Mouse (Mus musculus) lung, embryonic 16.5 days (tissue): ENCODE data around the gene Caprin2. TPM values are rescaled to one million over a fixed set of nuclear protein-coding genes. Genes with fewer than 3 reads are reported as not detected.
"Not testable (repeated sequence)": the region's sequence is repeated elsewhere in the genome, so short reads cannot be mapped to it uniquely, and the experiment has no call there.

Experiments used
- ATAC-seq: fragments of 200-750 bp; cut with Nextera tagmentation; 2 replicates; pipeline ENCODE4 v1.8.0; 2017; ENCODE audit warnings: low read depth, mild to moderate bottlenecking, moderate library complexity
- H3K27ac ChIP-seq: fragments of 300-500 bp; sonication (generic); 2 replicates; pipeline ENCODE4 v1.5.1; 2014; ENCODE audit warnings: mild to moderate bottlenecking, control low read depth, low read length
- H3K27me3 ChIP-seq: fragments of 300-500 bp; sonication (generic); 2 replicates; pipeline ENCODE4 v1.6.1; 2014; ENCODE audit warnings: low read depth, low read length, mixed read lengths; ENCODE audit not compliant: control insufficient read depth, insufficient read depth
- H3K36me3 ChIP-seq: fragments of 300-500 bp; sonication (generic); 2 replicates; pipeline ENCODE4 v1.6.1; 2014; ENCODE audit warnings: low read length; ENCODE audit not compliant: control insufficient read depth, insufficient read depth
- H3K4me1 ChIP-seq: fragments of 300-500 bp; sonication (generic); replicated peaks from 2 replicates; pipeline ENCODE4 v1.6.1; 2014; ENCODE audit warnings: low read length, mixed read lengths; ENCODE audit not compliant: control insufficient read depth, insufficient read depth
- H3K4me2 ChIP-seq: fragments of 300-500 bp; sonication (generic); 2 replicates; pipeline ENCODE4 v1.6.1; 2014; ENCODE audit warnings: low read depth, low read length, control low read depth
- H3K4me3 ChIP-seq: fragments of 300-500 bp; sonication (generic); 2 replicates; pipeline ENCODE4 v1.5.1; 2014; ENCODE audit warnings: mild to moderate bottlenecking, low read length, control low read depth
- H3K9ac ChIP-seq: fragments of 300-500 bp; sonication (generic); 2 replicates; pipeline ENCODE4 v1.6.1; 2014; ENCODE audit warnings: low read length, control low read depth
- H3K9me3 ChIP-seq: fragments of 300-500 bp; sonication (generic); 2 replicates; pipeline ENCODE4 v1.6.1; 2016; ENCODE audit warnings: low read length; ENCODE audit not compliant: control insufficient read depth
- WGBS: fragments of 180-500 bp; shearing (Covaris S2); extraction: QIAGEN DNeasy Blood & Tissue Kit; methylation state at CpG from one replicate; pipeline ENCODE4 v1.1.7; 2014; 5-methylcytosine and 5-hydroxymethylcytosine counted together
- polyA plus RNA-seq: library from polyadenylated mRNA; unstranded; fragments of >200 nt; fragmentation: Nextera tagmentation; extraction: Ambion mirVana; gene quantifications from 2 replicates; pipeline ENCODE4 v1.2.1, GENCODE M21; 2015

Gene Caprin2
- polyA plus RNA-seq, 1 experiment from 2014 or later = 14.9 TPM

DNA sequence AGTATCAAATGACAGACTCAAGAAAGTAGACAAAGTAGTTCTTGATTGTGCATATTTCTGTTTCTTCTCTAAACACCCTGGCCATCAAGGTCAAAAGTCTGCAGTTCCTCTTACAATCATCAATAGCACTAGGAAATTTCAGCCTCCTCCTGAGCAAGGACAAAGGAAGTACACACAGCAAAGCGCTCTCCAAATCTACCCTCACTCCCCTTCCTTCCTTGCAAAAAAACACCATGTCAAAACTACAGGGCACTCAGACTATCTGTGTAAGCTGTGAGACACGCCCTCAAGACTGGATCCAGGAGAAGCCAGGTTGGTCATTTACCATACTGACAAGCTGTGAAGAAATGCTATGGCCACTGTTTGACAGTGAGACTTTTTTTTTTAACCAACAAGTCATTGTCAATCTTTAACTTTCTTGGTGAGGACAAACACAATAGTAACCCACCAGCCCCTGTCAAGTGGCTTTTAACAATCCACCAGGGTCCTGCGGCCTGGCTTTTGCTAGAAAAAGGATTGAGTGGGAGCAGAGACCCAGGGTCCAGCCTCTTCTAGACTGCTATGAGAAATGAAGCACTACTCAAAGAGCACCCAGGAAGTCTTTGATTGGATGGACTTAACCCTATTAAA lies 39.0 kb upstream of the Caprin2 start:
- H3K27ac ChIP-seq = 0 out of 2 replicates have a peak overlapping the region, but pooled peaks have one; percentile 13
- H3K4me2 ChIP-seq = no peak overlapping the region
- no peak for ATAC-seq

DNA sequence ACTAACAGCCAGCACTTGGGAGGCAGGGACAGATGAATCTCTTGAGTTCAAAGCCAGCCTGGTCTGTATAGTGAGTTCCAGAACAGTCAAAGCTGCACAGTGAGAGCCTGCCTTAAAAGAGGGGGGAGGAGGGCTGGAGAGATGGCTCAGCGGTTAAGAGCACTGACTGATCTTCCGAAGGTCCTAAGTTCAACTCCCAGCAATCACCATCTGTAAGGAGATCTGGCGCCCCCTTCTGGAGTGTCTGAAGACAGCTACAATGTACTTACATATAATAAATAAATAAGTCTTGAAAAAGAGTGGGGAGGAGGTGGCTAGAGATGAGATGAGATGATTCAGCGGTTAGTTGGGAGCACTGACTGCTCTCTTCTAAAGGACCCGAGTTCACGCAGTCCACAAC lies 35.2 kb upstream of the Caprin2 start:
- Histone ChIP-seq H3K36me3 (peaks cover 38% of the 10 kb centered on the region), H3K4me1 (peaks cover 8% of the 10 kb centered on the region), H3K27ac (no peak overlapping the region), H3K4me2 (no peak overlapping the region), H3K4me3 (no peak overlapping the region), H3K27me3 (no peaks in the 10 kb centered on the region), H3K9me3 (no peaks in the 10 kb centered on the region), H3K9ac (no peak overlapping the region)
- ATAC-seq = no peak
- 76% methylated on average over 6 of the region's 6 CpGs for WGBS

More for the DNA sequence above, 39.0 kb upstream of the Caprin2 start:
- Histone ChIP-seq H3K4me3 (no peak overlapping the region), H3K36me3 (peaks cover 17% of the 10 kb centered on the region), H3K9ac (no peak overlapping the region), H3K9me3 (no peaks in the 10 kb centered on the region), H3K27me3 (no peaks in the 10 kb centered on the region), H3K4me1 (peaks cover 10% of the 10 kb centered on the region)
- 46% methylated on average over 3 of the region's 3 CpGs for WGBS

DNA sequence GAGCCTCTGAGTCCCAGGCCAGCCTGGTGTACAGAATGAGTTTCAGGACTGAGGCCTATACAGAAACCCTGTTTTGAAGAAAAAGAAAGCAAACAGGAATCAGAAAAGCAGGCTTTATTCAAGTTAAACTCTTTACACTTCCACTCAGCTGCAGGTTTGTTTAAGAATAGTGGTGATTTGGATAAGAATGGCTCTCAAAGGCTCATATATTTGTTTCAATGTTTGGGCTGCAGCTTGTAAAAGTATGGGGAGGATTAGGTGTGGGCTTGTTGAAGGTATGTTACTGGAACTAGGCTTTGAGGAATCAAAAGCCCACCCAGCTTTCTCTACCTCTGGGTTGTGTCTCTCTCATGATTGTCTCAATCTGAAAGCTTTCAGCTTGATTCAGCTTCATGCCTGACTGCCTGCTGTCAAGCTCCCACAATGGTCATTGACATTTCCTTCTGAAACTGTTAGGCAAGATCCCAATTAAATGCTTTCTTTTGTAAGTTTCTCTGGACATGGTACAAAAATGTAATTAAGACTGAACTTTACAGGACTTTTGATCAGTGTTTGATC lies 22.9 kb upstream of the Caprin2 start:
- Histone ChIP-seq H3K4me2 (no peak overlapping the region), H3K36me3 (peaks cover 11% of the 10 kb centered on the region), H3K27ac (no peak overlapping the region), H3K4me3 (no peak overlapping the region), H3K9ac (no peak overlapping the region), H3K9me3 (no peaks in the 10 kb centered on the region), H3K4me1 (no peaks in the 10 kb centered on the region), H3K27me3 (no peaks in the 10 kb centered on the region)
- no peak for ATAC-seq

DNA sequence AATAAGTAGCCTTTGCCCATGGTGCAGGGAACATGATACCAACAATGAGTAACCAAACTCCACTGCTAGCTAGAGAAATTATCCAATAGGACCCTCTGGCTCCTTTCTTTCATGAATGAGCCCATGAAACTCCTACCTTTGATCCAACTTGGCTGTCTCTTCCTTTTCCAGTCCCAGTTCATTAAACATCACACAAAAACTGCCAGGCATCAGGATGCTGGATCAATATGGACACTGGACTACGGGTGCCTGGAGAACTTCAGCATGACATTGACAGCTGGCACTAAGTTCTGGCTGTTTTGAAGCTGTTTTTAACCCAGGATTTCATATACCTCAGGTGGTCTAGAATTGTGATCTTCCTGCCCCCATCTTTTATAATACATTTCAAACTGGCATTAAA lies 21.6 kb upstream of the Caprin2 start:
- WGBS = 50% methylated on average over 1 of the region's 1 CpGs
- Histone ChIP-seq H3K27me3 (no peaks in the 10 kb centered on the region), H3K27ac (no peak overlapping the region), H3K4me3 (no peak overlapping the region), H3K4me1 (no peaks in the 10 kb centered on the region), H3K9ac (no peak overlapping the region), H3K36me3 (peaks cover 9% of the 10 kb centered on the region), H3K9me3 (no peaks in the 10 kb centered on the region), H3K4me2 (no peak overlapping the region)
- no peak for ATAC-seq

DNA sequence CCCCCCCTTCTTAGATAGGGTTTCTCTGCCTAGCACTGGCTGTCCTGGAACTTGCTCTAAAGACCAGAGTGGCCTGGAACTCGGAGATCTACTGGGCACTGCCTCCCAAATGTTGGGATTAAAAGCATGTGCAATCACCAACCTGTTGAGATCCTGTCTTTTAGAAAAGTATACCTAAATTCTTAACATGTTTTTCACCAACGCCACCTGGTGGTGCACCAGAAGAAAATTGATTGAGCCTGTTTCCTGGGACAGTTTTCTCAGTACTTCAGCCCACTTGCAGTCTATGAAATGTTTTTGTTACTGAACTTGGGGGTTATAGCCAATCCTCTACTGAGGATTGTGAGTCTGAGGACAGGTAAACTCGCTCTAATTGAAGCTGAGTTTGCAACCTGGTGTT lies 20.8 kb upstream of the Caprin2 start:
- H3K4me3 ChIP-seq = no peak overlapping the region
- no peak overlapping the region for H3K4me2 ChIP-seq
- H3K4me1 ChIP-seq = no peaks in the 10 kb centered on the region
- no peaks in the 10 kb centered on the region for H3K27me3 ChIP-seq
- no peak overlapping the region for H3K9ac ChIP-seq
- no peaks in the 10 kb centered on the region for H3K9me3 ChIP-seq
- no peak for ATAC-seq
- peaks cover 9% of the 10 kb centered on the region for H3K36me3 ChIP-seq
- no peak overlapping the region for H3K27ac ChIP-seq
- WGBS = 29% methylated on average over 3 of the region's 3 CpGs

DNA sequence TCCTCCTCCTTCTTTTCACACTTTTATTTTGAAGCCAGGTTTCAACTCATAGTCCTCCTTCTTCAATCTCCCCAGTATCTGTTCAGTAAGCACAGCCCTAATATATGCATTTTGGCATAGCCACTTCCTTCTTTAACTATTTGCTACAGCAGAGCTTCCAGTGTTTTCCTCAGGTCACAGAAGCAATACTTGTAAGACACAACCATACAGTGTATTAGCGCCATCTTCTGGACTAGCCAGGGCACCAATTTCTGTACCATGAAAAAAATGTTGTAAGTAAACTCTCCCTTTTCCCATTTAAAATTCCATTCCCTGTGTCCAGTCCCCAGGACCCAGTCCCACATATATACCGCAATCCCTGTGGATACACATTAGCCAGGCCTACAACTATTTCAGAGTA lies 17.9 kb upstream of the Caprin2 start:
- H3K4me3 ChIP-seq = no peak overlapping the region
- H3K36me3 ChIP-seq = no peaks in the 10 kb centered on the region
- peak; percentile 68; the same call in 1 of the 2 replicates for ATAC-seq
- H3K4me2 ChIP-seq = no peak overlapping the region
- H3K9ac ChIP-seq = no peak overlapping the region
- WGBS = 14% methylated on average over 2 of the region's 2 CpGs
- no peaks in the 10 kb centered on the region for H3K9me3 ChIP-seq
- H3K27ac ChIP-seq = no peak overlapping the region
- no peaks in the 10 kb centered on the region for H3K27me3 ChIP-seq
- H3K4me1 ChIP-seq = no peaks in the 10 kb centered on the region

DNA sequence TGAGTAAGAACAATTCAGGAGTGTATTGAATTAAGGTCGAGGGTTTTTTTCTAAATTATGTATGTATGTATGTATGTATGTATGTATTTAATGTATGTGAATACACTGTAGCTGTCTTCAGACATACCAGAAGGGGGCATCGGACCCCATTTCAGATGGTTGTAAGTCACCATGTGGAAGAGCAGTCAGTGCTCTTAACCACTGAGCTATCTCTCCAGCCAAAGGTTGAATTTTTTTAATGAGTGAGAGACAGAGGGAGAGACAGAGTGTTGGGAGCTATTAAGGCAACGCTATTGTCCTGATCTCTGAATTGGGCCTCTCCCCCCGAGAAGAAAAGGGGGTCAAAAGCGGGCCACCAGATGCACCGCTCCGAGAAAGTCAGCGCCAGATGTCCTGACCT lies 15.9 kb upstream of the Caprin2 start:
- not testable (repeated sequence) for H3K4me1 ChIP-seq, H3K4me3 ChIP-seq, ATAC-seq, H3K4me2 ChIP-seq, H3K27ac ChIP-seq, H3K9ac ChIP-seq, H3K36me3 ChIP-seq, H3K27me3 ChIP-seq, H3K9me3 ChIP-seq
- WGBS = 81% methylated on average over 8 of the region's 8 CpGs

DNA sequence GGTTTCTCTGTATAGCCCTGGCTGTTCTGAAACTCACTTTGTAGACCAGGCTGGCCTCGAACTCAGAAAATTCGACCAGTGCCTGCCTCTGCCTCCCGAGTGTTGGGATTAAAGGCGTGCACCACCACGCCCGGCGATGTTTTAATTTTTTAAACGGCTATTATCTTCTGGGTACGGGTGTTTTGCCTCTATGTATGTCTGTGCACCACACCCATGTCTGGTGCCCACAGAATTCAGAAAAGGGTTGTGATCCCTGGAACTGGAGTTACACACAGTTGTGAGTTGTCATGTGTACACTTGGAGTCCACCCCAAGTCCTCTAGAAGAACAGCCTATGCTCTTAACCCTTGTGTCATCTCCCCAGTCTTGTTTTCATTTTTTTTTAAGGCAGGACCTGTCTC lies 10.9 kb upstream of the Caprin2 start:
- no peak for ATAC-seq
- WGBS = 87% methylated on average over 9 of the region's 9 CpGs
- H3K36me3 ChIP-seq = no peaks in the 10 kb centered on the region
- no peak overlapping the region for H3K4me2 ChIP-seq
- H3K9ac ChIP-seq = no peak overlapping the region
- H3K4me3 ChIP-seq = no peak overlapping the region
- H3K9me3 ChIP-seq = no peaks in the 10 kb centered on the region
- no peak overlapping the region for H3K27ac ChIP-seq
- H3K4me1 ChIP-seq = no peaks in the 10 kb centered on the region
- no peaks in the 10 kb centered on the region for H3K27me3 ChIP-seq

DNA sequence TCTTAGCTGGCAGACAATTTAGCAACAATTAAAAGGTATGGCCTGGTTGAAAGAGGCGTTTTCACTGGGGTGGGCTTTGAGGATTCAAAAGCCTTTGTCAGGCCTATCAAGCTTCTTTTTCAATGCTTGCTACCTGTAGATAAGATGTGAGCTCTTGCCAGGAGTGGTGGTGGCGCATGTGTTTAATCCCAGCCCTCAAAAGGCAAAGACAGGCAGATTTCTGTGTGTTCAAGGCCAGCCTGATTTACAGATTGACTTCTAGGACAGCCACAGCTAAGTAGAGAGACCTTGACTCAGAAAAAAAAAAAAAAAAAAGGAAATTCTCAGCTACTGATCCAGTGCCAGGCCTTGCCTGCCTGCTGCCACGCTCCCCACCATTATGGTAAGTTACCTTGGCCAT lies 6.7 kb upstream of the Caprin2 start:
- H3K4me2 ChIP-seq = no peak overlapping the region
- H3K27ac ChIP-seq = no peak overlapping the region
- H3K27me3 ChIP-seq = no peaks in the 10 kb centered on the region
- no peak overlapping the region for H3K9ac ChIP-seq
- WGBS = 66% methylated on average over 3 of the region's 3 CpGs
- no peaks in the 10 kb centered on the region for H3K9me3 ChIP-seq
- no peak overlapping the region for H3K4me3 ChIP-seq
- H3K36me3 ChIP-seq = no peaks in the 10 kb centered on the region
- H3K4me1 ChIP-seq = no peaks in the 10 kb centered on the region
- no peak for ATAC-seq

DNA sequence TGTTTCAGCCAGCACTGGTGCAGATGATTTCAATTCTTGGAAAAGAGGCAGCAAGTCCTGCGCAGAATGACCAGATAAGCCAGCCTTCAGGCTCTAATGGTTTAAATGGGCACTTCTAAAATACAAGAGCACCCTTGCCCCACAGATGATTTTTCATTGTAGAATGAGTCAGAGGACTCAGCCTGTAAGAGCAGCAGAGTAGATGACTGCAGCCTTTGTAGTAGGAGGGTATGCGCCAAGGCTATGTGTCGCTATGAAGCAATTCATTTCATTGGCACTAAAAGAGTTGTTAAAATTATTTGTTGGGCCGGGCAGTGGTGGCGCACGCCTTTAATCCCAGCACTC lies 442 bp upstream of the Caprin2 start:
- H3K4me2 ChIP-seq = peak overlapping the region; percentile 94
- peak; percentile 23 for ATAC-seq
- H3K4me3 ChIP-seq = peak overlapping the region; percentile 87
- no peaks in the 10 kb centered on the region for H3K36me3 ChIP-seq
- H3K9me3 ChIP-seq = no peaks in the 10 kb centered on the region
- H3K27ac ChIP-seq = peak overlapping the region; percentile 79
- 41% methylated on average over 6 of the region's 6 CpGs for WGBS
- H3K9ac ChIP-seq = peak overlapping the region; percentile 85; the same call in 1 of the 2 replicates
- no peaks in the 10 kb centered on the region for H3K27me3 ChIP-seq
- peaks cover 6% of the 10 kb centered on the region for H3K4me1 ChIP-seq
